Mouse (Mus musculus) heart, embryonic 13.5 days (tissue): ENCODE results near the gene Dnm3. TPM values are rescaled to one million over a fixed set of nuclear protein-coding genes. Genes with fewer than 3 reads are reported as not detected.

ENCODE experiments used
- ATAC-seq: fragments of 200-750 bp; cut with Nextera tagmentation; 2 replicates; pipeline ENCODE4 v1.8.0; 2017; ENCODE audit warnings: moderate TSS enrichment; ENCODE audit not compliant: insufficient number of reproducible peaks, low FRiP score, low TSS enrichment; ENCODE audit errors: extremely low read depth
- H3K27ac ChIP-seq: fragments of 300-500 bp; sonication (generic); replicated peaks from 2 replicates; pipeline ENCODE4 v1.5.1; 2015; ENCODE audit warnings: moderate library complexity, mild to moderate bottlenecking, inconsistent platforms
- H3K27me3 ChIP-seq: fragments of 300-500 bp; sonication (generic); replicated peaks from 2 replicates; pipeline ENCODE4 v1.6.1; 2015; ENCODE audit warnings: mild to moderate bottlenecking, inconsistent platforms
- H3K36me3 ChIP-seq: fragments of 300-500 bp; sonication (generic); 2 replicates; pipeline ENCODE4 v1.6.1; 2015; ENCODE audit warnings: mild to moderate bottlenecking, inconsistent platforms
- H3K4me1 ChIP-seq: fragments of 300-500 bp; sonication (generic); 2 replicates; pipeline ENCODE4 v1.6.1; 2015; ENCODE audit warnings: inconsistent platforms
- H3K4me2 ChIP-seq: fragments of 300-500 bp; sonication (generic); 2 replicates; pipeline ENCODE4 v1.6.1; 2015; ENCODE audit warnings: inconsistent platforms, mild to moderate bottlenecking, moderate library complexity
- H3K4me3 ChIP-seq: fragments of 300-500 bp; sonication (generic); 2 replicates; pipeline ENCODE4 v1.5.1; 2015; ENCODE audit warnings: moderate library complexity, mild to moderate bottlenecking, inconsistent platforms
- H3K9ac ChIP-seq: fragments of 300-500 bp; sonication (generic); 2 replicates; pipeline ENCODE4 v1.6.1; 2015; ENCODE audit warnings: inconsistent platforms, mild to moderate bottlenecking, moderate library complexity
- H3K9me3 ChIP-seq: fragments of 300-500 bp; sonication (generic); 2 replicates; pipeline ENCODE4 v1.6.1; 2016; ENCODE audit warnings: inconsistent platforms
- WGBS: fragments of 180-500 bp; shearing (Covaris S2); methylation state at CpG from one replicate; pipeline ENCODE4 v1.1.7; 2015; ENCODE audit warnings: mixed read lengths; 5-methylcytosine and 5-hydroxymethylcytosine counted together
- polyA plus RNA-seq: library from polyadenylated mRNA; unstranded; fragments of >200 nt; fragmentation: Nextera tagmentation; extraction: Ambion mirVana; gene quantifications from 2 replicates; pipeline ENCODE4 v1.2.1, GENCODE M21; 2015

Gene Dnm3
- polyA plus RNA-seq, 1 experiment from 2014 or later, result 1.3 TPM

- WGBS, result 63% methylated on average over 7 of the region's 7 CpGs
- no peaks in the 10 kb centered on the region for H3K27me3 ChIP-seq
- peaks cover 40% of the 10 kb centered on the region for H3K4me1 ChIP-seq
- no peaks in the 10 kb centered on the region for H3K9me3 ChIP-seq
- H3K4me2 ChIP-seq, result no peak overlapping the region
- H3K27ac ChIP-seq, result peak overlapping the region; percentile 6; the same call in 1 of the 2 replicates
- no peak overlapping the region for H3K4me3 ChIP-seq
- no peak for ATAC-seq
- no peak overlapping the region for H3K9ac ChIP-seq
- no peaks in the 10 kb centered on the region for H3K36me3 ChIP-seq
Observed at GRCm38 (mm10) chr1:162181187-162181975, 296.5 kb downstream of the Dnm3 start.

- Histone ChIP-seq H3K4me2 (no peak overlapping the region), H3K27me3 (no peaks in the 10 kb centered on the region), H3K4me3 (no peak overlapping the region), H3K27ac (no peak overlapping the region), H3K9ac (no peak overlapping the region), H3K4me1 (peaks cover 33% of the 10 kb centered on the region), H3K36me3 (no peaks in the 10 kb centered on the region), H3K9me3 (no peaks in the 10 kb centered on the region)
- WGBS, result 66% methylated on average over 7 of the region's 7 CpGs
- ATAC-seq, result no peak
Observed at GRCm38 (mm10) chr1:162180451-162180850, 297.4 kb downstream of the Dnm3 start.

- ATAC-seq, result no peak
- Histone ChIP-seq H3K36me3 (no peaks in the 10 kb centered on the region), H3K27ac (no peak overlapping the region), H3K4me1 (peaks cover 28% of the 10 kb centered on the region), H3K27me3 (no peaks in the 10 kb centered on the region), H3K9me3 (no peaks in the 10 kb centered on the region), H3K9ac (no peak overlapping the region), H3K4me3 (no peak overlapping the region), H3K4me2 (no peak overlapping the region)
- 78% methylated on average over 4 of the region's 4 CpGs for WGBS
Observed at GRCm38 (mm10) chr1:162179401-162179800, 298.4 kb downstream of the Dnm3 start.

GRCm38 (mm10) chr1:162172806-162173205 lies 305.0 kb downstream of the Dnm3 start:
- 57% methylated on average over 6 of the region's 6 CpGs for WGBS
- ATAC-seq, result no peak
- no peaks in the 10 kb centered on the region for H3K4me1 ChIP-seq
- no peaks in the 10 kb centered on the region for H3K9me3 ChIP-seq
- H3K27me3 ChIP-seq, result no peaks in the 10 kb centered on the region
- no peak overlapping the region for H3K4me3 ChIP-seq
- H3K4me2 ChIP-seq, result no peak overlapping the region
- H3K9ac ChIP-seq, result no peak overlapping the region
- no peaks in the 10 kb centered on the region for H3K36me3 ChIP-seq
- H3K27ac ChIP-seq, result no peak overlapping the region

- H3K36me3 ChIP-seq, result no peaks in the 10 kb centered on the region
- no peak for ATAC-seq
- no peak overlapping the region for H3K4me3 ChIP-seq
- H3K27me3 ChIP-seq, result no peaks in the 10 kb centered on the region
- no peak overlapping the region for H3K4me2 ChIP-seq
- H3K9me3 ChIP-seq, result no peaks in the 10 kb centered on the region
- peaks cover 14% of the 10 kb centered on the region for H3K4me1 ChIP-seq
- no peak overlapping the region for H3K9ac ChIP-seq
- peak overlapping the region; percentile 63 for H3K27ac ChIP-seq
- WGBS, result 55% methylated on average over 7 of the region's 7 CpGs
Observed at GRCm38 (mm10) chr1:162163687-162164484, 313.9 kb downstream of the Dnm3 start.

DNA sequence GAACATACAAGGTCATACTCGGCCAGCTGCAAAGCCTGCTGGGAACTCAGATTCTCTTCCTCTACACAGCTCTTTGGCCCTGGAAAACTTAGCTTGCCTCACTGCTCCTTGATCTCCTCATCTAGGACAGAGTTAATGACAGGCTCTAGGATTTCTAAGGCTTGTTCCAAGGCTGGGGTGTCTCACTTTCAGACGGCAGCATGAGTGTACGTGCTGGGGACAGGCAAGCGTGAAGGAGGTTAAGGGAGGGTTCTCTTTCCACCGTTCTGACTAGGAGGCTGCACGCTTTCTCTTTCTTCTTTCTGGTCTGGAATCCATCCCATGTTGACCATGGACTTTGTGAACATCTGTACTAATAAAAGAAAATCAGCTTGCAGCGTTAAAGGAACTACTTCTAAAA lies 315.2 kb downstream of the Dnm3 start:
- Histone ChIP-seq H3K4me2 (no peak overlapping the region), H3K36me3 (no peaks in the 10 kb centered on the region), H3K27me3 (no peaks in the 10 kb centered on the region), H3K4me1 (peaks cover 22% of the 10 kb centered on the region), H3K9me3 (no peaks in the 10 kb centered on the region), H3K4me3 (no peak overlapping the region), H3K9ac (no peak overlapping the region), H3K27ac (peak overlapping the region; percentile 40)
- ATAC-seq, result no peak
- 68% methylated on average over 7 of the region's 7 CpGs for WGBS

DNA sequence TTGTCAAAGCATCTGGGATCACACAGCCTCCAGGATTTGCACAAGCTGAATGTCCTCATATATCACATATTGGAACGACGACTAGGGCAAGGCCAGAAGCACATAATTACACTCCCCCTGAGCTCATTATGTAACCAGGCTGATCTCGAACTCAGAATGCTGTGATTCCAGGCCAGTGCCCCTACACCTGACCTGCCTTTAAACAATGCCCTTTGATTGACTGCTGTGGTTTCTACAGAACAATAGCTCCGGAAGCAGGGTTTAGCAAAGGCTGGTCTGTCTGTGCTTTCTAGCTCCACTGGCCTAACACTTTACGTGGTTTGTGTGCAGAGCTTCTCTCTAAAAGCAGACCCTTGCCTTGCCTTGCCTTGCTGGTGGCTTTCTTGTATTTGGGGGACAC lies 315.6 kb downstream of the Dnm3 start:
- no peaks in the 10 kb centered on the region for H3K9me3 ChIP-seq
- no peak for ATAC-seq
- no peak overlapping the region for H3K4me3 ChIP-seq
- no peaks in the 10 kb centered on the region for H3K27me3 ChIP-seq
- no peaks in the 10 kb centered on the region for H3K36me3 ChIP-seq
- H3K4me1 ChIP-seq, result peaks cover 26% of the 10 kb centered on the region
- WGBS, result 69% methylated on average over 5 of the region's 5 CpGs
- H3K27ac ChIP-seq, result 0 out of 2 replicates have a peak overlapping the region, but pooled peaks have one; percentile 37
- H3K9ac ChIP-seq, result no peak overlapping the region
- no peak overlapping the region for H3K4me2 ChIP-seq

GRCm38 (mm10) chr1:162160718-162161117 lies 317.1 kb downstream of the Dnm3 start:
- WGBS, result 52% methylated on average over 1 of the region's 1 CpGs
- no peak for ATAC-seq
- Histone ChIP-seq H3K27ac (no peak overlapping the region), H3K9ac (no peak overlapping the region), H3K4me3 (no peak overlapping the region), H3K27me3 (no peaks in the 10 kb centered on the region), H3K4me2 (no peak overlapping the region), H3K9me3 (no peaks in the 10 kb centered on the region), H3K36me3 (no peaks in the 10 kb centered on the region), H3K4me1 (peaks cover 30% of the 10 kb centered on the region)

GRCm38 (mm10) chr1:162158486-162158885 lies 319.3 kb downstream of the Dnm3 start:
- H3K27ac ChIP-seq, result no peak overlapping the region; the same call in 1 of the 2 replicates
- no peak overlapping the region for H3K9ac ChIP-seq
- peaks cover 22% of the 10 kb centered on the region for H3K4me1 ChIP-seq
- no peak for ATAC-seq
- H3K9me3 ChIP-seq, result no peaks in the 10 kb centered on the region
- no peak overlapping the region for H3K4me3 ChIP-seq
- H3K27me3 ChIP-seq, result no peaks in the 10 kb centered on the region
- no peak overlapping the region for H3K4me2 ChIP-seq
- WGBS, result 68% methylated on average over 2 of the region's 2 CpGs
- H3K36me3 ChIP-seq, result no peaks in the 10 kb centered on the region

- 76% methylated on average over 5 of the region's 5 CpGs for WGBS
- 0 out of 2 replicates have a peak overlapping the region, but pooled peaks have one; percentile 28 for H3K27ac ChIP-seq
- H3K9me3 ChIP-seq, result no peaks in the 10 kb centered on the region
Observed at GRCm38 (mm10) chr1:162157659-162158058, 320.2 kb downstream of the Dnm3 start.

GRCm38 (mm10) chr1:162156873-162157272 lies 321.0 kb downstream of the Dnm3 start:
- Histone ChIP-seq H3K4me2 (no peak overlapping the region), H3K4me1 (peaks cover 16% of the 10 kb centered on the region), H3K9me3 (no peaks in the 10 kb centered on the region), H3K27me3 (no peaks in the 10 kb centered on the region), H3K9ac (no peak overlapping the region), H3K27ac (no peak overlapping the region), H3K4me3 (no peak overlapping the region), H3K36me3 (no peaks in the 10 kb centered on the region)
- 64% methylated on average over 5 of the region's 5 CpGs for WGBS
- ATAC-seq, result no peak

More at GRCm38 (mm10) chr1:162157659-162158058, 320.2 kb downstream of the Dnm3 start:
- no peak for ATAC-seq
- Histone ChIP-seq H3K36me3 (no peaks in the 10 kb centered on the region), H3K4me3 (no peak overlapping the region), H3K4me1 (peaks cover 22% of the 10 kb centered on the region), H3K9ac (no peak overlapping the region), H3K4me2 (no peak overlapping the region), H3K27me3 (no peaks in the 10 kb centered on the region)
